Mouse (Mus musculus): Measurements from ENCODE around the gene Slc41a1. TPM values are rescaled to one million over a fixed set of nuclear protein-coding genes. Genes with fewer than 3 reads are reported as not detected.
A peak's percentile ranks its signal among the peaks of the same experiment; 100 is the strongest.

Slc41a1 gene
- polyA plus RNA-seq, 1 experiment from 2014 or later = 9.2 TPM

DNA sequence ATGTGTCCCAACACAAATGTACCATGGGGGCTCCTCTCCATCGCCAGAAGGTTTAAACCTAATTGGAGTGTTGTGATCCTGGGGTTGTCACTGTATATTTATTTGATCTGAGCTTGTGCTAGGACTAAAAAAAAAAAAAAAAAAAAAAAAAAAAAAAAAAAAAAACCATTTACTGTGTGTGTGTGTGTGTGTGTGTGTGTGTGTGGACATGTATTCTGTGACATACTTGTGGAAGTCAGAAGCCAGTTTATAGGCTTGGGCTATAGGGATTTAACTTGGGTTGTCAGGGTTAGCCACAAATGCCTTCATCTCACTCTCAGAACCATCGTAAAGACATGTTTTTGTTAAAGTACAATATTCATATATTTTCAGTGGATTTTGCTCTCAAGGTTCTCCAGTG lies 42.3 kb downstream of the Slc41a1 start:
- H3K9me3 ChIP-seq (replicated peaks; ENCODE audit: control insufficient read depth, low read length) = no peaks in the 10 kb centered on the region
- H3K27ac ChIP-seq (replicated peaks; ENCODE audit: low read depth, low read length) = no peak overlapping the region
- DNase-seq (ENCODE audit: low spot score) (no peak), ATAC-seq (replicated peaks; ENCODE audit: insufficient number of reproducible peaks, low FRiP score, low TSS enrichment, low read depth) (no peak)
- H3K36me3 ChIP-seq (replicated peaks; ENCODE audit: control insufficient read depth, insufficient read depth, low read depth, low read length) = no peaks in the 10 kb centered on the region
- WGBS = 74% methylated on average over 2 of the region's 2 CpGs
- H3K9ac ChIP-seq (replicated peaks; ENCODE audit: low read length) = no peak overlapping the region
- no peak overlapping the region for H3K4me2 ChIP-seq (ENCODE audit: low read depth, low read length)
- no peak overlapping the region for H3K4me3 ChIP-seq (ENCODE audit: low read depth, low read length)
- H3K27me3 ChIP-seq (ENCODE audit: control insufficient read depth, insufficient read depth, low read length) = peaks cover 2% of the 10 kb centered on the region; the same call in 1 of the 2 replicates
- H3K4me1 ChIP-seq (ENCODE audit: control insufficient read depth, insufficient read depth, low read length) = no peaks in the 10 kb centered on the region

DNA sequence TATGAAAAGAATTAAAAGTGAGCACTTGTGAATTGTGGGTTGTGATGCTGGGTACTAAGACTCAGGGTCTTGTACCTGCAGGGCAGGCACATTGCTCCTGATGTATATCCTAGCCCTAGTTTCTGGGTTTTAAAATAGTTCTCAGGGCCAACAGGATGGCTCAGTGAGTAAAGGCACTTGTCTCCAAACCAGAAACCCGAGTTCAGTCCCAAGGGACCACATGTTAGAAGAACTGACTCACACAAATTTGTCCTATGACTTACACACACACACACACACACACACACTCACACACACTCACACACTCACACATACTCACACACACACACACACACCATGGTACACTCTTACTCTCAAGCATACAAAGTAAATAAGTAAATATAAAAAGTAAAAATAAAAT lies 45.6 kb downstream of the Slc41a1 start:
- H3K9ac ChIP-seq (replicated peaks; ENCODE audit: low read length) = no peak overlapping the region
- no peak overlapping the region for H3K27ac ChIP-seq (replicated peaks; ENCODE audit: low read depth, low read length)
- H3K36me3 ChIP-seq (replicated peaks; ENCODE audit: control insufficient read depth, insufficient read depth, low read depth, low read length) = no peaks in the 10 kb centered on the region
- WGBS = 52% methylated on average over 1 of the region's 1 CpGs
- H3K4me3 ChIP-seq (ENCODE audit: low read depth, low read length) = no peak overlapping the region
- peaks cover 1% of the 10 kb centered on the region; the same call in 1 of the 2 replicates for H3K27me3 ChIP-seq (ENCODE audit: control insufficient read depth, insufficient read depth, low read length)
- ATAC-seq (replicated peaks; ENCODE audit: insufficient number of reproducible peaks, low FRiP score, low TSS enrichment, low read depth) (no peak), DNase-seq (ENCODE audit: low spot score) (no peak)
- H3K4me2 ChIP-seq (ENCODE audit: low read depth, low read length) = no peak overlapping the region
- no peaks in the 10 kb centered on the region for H3K4me1 ChIP-seq (ENCODE audit: control insufficient read depth, insufficient read depth, low read length)
- H3K9me3 ChIP-seq (replicated peaks; ENCODE audit: control insufficient read depth, low read length) = no peaks in the 10 kb centered on the region

DNA sequence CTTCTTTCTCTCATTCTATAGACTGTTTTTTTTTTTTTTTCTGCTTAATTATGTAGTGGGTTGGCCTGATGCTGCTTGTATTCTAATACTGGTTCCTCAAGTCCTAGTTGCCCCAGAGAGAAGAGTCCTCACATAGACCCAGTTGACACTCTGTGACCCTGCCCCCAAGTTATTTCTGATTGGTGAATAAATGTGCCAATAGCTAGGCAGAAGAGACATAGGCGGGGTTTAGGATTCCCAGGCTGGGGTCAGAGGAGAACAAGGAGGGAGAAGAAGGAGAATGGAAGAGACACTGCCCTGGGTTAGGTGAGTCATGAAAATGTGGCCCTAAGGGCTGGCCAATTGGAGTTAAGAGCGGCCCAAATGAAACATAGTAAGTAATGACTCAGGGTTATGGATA lies 52.5 kb downstream of the Slc41a1 start:
- no peak overlapping the region for H3K4me2 ChIP-seq (ENCODE audit: low read depth, low read length)
- no peaks in the 10 kb centered on the region for H3K27me3 ChIP-seq (ENCODE audit: control insufficient read depth, insufficient read depth, low read length)
- no peaks in the 10 kb centered on the region for H3K9me3 ChIP-seq (replicated peaks; ENCODE audit: control insufficient read depth, low read length)
- WGBS = 68% methylated on average over 2 of the region's 2 CpGs
- H3K4me1 ChIP-seq (ENCODE audit: control insufficient read depth, insufficient read depth, low read length) = no peaks in the 10 kb centered on the region
- H3K36me3 ChIP-seq (replicated peaks; ENCODE audit: control insufficient read depth, insufficient read depth, low read depth, low read length) = no peaks in the 10 kb centered on the region
- no peak overlapping the region for H3K27ac ChIP-seq (replicated peaks; ENCODE audit: low read depth, low read length)
- ATAC-seq (replicated peaks; ENCODE audit: insufficient number of reproducible peaks, low FRiP score, low TSS enrichment, low read depth) (no peak), DNase-seq (ENCODE audit: low spot score) (no peak)
- H3K9ac ChIP-seq (replicated peaks; ENCODE audit: low read length) = no peak overlapping the region
- no peak overlapping the region for H3K4me3 ChIP-seq (ENCODE audit: low read depth, low read length)

DNA sequence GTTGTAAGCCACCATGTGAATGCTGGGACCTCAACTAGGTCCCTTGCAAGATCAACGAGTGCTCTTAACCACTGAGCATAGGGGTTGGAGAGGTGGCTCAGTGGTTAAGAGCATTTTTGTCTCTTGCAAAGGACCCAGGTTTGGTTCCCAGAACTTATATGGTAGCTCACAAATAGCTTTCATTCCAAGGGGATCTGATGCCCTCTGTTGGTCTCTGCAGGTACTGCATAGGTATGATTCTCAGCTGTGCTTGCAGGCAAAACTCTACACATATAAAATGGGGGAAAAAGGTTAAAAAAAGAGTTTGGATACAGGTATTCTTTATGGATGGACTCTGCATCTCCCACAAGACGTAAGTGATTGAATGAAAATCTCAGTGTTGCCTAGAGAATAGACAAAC lies 55.5 kb downstream of the Slc41a1 start:
- DNase-seq (ENCODE audit: low spot score) = peak; percentile 52
- Histone ChIP-seq H3K9ac (replicated peaks; ENCODE audit: low read length) (no peak overlapping the region), H3K4me1 (ENCODE audit: control insufficient read depth, insufficient read depth, low read length) (no peaks in the 10 kb centered on the region), H3K36me3 (replicated peaks; ENCODE audit: control insufficient read depth, insufficient read depth, low read depth, low read length) (no peaks in the 10 kb centered on the region), H3K4me2 (ENCODE audit: low read depth, low read length) (no peak overlapping the region), H3K4me3 (ENCODE audit: low read depth, low read length) (no peak overlapping the region), H3K27me3 (ENCODE audit: control insufficient read depth, insufficient read depth, low read length) (no peaks in the 10 kb centered on the region), H3K9me3 (replicated peaks; ENCODE audit: control insufficient read depth, low read length) (no peaks in the 10 kb centered on the region), H3K27ac (replicated peaks; ENCODE audit: low read depth, low read length) (no peak overlapping the region)
- ATAC-seq (replicated peaks; ENCODE audit: insufficient number of reproducible peaks, low FRiP score, low TSS enrichment, low read depth) = no peak
- WGBS = 64% methylated on average over 2 of the region's 2 CpGs

DNA sequence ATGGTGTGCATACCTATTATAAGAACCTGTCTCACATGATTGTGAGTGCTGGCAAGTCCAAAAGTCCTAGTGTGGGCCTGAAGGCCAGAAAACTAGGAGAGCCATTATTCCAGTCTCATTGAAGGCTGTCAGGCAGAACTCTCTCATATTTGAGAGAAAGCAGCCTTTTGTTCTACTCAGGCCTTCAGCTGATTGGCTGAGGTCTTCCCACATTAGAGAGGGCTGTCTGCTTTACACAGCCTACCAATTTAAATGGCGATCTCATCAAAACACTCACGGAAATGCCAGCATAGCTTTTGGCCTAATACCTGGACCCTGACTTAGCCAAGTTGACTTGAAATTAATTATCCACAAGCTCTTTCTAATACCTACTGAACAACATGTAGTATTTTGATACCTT lies 58.9 kb downstream of the Slc41a1 start:
- no peak overlapping the region for H3K27ac ChIP-seq (replicated peaks; ENCODE audit: low read depth, low read length)
- no peaks in the 10 kb centered on the region for H3K4me1 ChIP-seq (ENCODE audit: control insufficient read depth, insufficient read depth, low read length)
- no peak overlapping the region for H3K4me2 ChIP-seq (ENCODE audit: low read depth, low read length)
- H3K27me3 ChIP-seq (ENCODE audit: control insufficient read depth, insufficient read depth, low read length) = no peaks in the 10 kb centered on the region
- H3K9me3 ChIP-seq (replicated peaks; ENCODE audit: control insufficient read depth, low read length) = no peaks in the 10 kb centered on the region
- H3K4me3 ChIP-seq (ENCODE audit: low read depth, low read length) = no peak overlapping the region
- H3K9ac ChIP-seq (replicated peaks; ENCODE audit: low read length) = no peak overlapping the region
- no peak for ATAC-seq (replicated peaks; ENCODE audit: insufficient number of reproducible peaks, low FRiP score, low TSS enrichment, low read depth)
- no peak for DNase-seq (ENCODE audit: low spot score)
- 66% methylated on average over 2 of the region's 2 CpGs for WGBS
- no peaks in the 10 kb centered on the region for H3K36me3 ChIP-seq (replicated peaks; ENCODE audit: control insufficient read depth, insufficient read depth, low read depth, low read length)

DNA sequence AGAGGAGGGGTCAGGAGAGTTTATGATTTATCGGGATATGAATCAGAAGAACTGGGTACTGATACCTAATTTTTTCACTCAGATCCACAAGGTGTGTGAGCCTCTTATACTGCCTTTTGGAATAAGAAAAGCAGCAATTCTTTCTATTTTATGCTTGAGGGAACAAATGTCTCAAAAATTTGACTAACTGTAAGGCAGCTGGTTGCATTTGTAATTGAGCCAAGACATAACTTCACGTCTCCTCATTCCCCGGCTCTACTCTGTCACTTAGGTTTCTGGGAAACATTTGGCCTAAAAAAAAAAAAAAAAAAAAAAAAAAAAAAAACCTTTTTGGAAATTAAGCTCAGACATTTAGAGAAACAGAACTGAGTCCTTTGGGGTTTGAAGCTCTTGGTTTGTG lies 59.3 kb downstream of the Slc41a1 start:
- Histone ChIP-seq H3K27ac (replicated peaks; ENCODE audit: low read depth, low read length) (no peak overlapping the region), H3K4me2 (ENCODE audit: low read depth, low read length) (no peak overlapping the region), H3K36me3 (replicated peaks; ENCODE audit: control insufficient read depth, insufficient read depth, low read depth, low read length) (no peaks in the 10 kb centered on the region), H3K27me3 (ENCODE audit: control insufficient read depth, insufficient read depth, low read length) (no peaks in the 10 kb centered on the region), H3K9ac (replicated peaks; ENCODE audit: low read length) (no peak overlapping the region), H3K4me3 (ENCODE audit: low read depth, low read length) (no peak overlapping the region), H3K9me3 (replicated peaks; ENCODE audit: control insufficient read depth, low read length) (no peaks in the 10 kb centered on the region), H3K4me1 (ENCODE audit: control insufficient read depth, insufficient read depth, low read length) (no peaks in the 10 kb centered on the region)
- DNase-seq (ENCODE audit: low spot score) (no peak), ATAC-seq (replicated peaks; ENCODE audit: insufficient number of reproducible peaks, low FRiP score, low TSS enrichment, low read depth) (no peak)
- 75% methylated on average over 3 of the region's 3 CpGs for WGBS

DNA sequence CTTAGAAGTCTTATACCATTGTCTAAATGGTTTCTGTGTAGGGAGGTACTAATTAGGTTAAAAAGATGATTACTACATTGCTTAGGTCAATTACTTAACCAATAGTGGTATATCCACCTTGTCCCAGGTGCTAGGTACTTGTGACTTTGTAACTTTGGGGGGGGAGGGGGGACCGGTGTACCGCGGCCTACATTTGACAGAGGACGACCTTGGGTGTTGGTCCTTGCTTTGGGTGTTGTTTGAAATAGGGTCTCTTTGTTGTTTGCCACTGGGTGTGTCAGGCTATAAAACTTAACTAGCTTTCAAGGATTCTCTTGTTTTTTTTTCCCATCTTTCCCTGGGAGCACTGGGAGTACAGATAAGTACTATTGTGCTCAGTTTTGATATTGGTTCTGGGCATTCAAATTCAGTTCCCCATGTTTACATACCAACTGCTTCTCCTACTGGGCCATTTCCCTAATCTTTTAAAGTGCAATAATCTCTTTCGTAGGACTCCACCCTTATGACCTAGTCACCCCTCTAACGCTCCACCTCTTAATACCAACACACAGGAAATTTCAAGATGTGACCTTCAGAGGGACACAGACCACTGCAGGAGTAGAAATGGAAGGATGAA lies 62.9 kb downstream of the Slc41a1 start:
- 73% methylated on average over 6 of the region's 6 CpGs for WGBS
- Histone ChIP-seq H3K36me3 (replicated peaks; ENCODE audit: control insufficient read depth, insufficient read depth, low read depth, low read length) (no peaks in the 10 kb centered on the region), H3K9me3 (replicated peaks; ENCODE audit: control insufficient read depth, low read length) (no peaks in the 10 kb centered on the region), H3K27me3 (ENCODE audit: control insufficient read depth, insufficient read depth, low read length) (no peaks in the 10 kb centered on the region), H3K9ac (replicated peaks; ENCODE audit: low read length) (no peak overlapping the region), H3K4me3 (ENCODE audit: low read depth, low read length) (no peak overlapping the region), H3K4me1 (ENCODE audit: control insufficient read depth, insufficient read depth, low read length) (no peaks in the 10 kb centered on the region), H3K4me2 (ENCODE audit: low read depth, low read length) (no peak overlapping the region), H3K27ac (replicated peaks; ENCODE audit: low read depth, low read length) (no peak overlapping the region)
- ATAC-seq (replicated peaks; ENCODE audit: insufficient number of reproducible peaks, low FRiP score, low TSS enrichment, low read depth) = no peak
- DNase-seq (ENCODE audit: low spot score) = no peak

DNA sequence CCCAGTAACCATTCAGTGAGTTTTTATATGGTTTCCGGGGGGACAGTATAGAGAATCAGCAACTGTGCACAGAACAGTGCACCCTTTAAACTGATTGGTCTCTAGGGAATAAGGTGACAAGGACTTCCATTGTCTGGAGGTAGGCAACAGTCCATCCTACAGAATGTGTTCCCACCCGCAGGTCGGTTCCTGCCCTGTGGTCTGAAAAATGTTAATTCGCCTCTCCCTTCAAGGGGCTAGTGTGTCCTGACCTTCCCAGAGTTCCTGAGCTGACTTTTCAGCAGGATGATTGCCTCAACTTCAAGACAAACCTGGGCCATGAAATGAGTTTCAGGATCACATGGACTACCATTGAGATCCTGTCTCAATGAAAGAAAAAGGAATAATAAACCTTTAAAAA lies 64.1 kb downstream of the Slc41a1 start:
- no peaks in the 10 kb centered on the region for H3K4me1 ChIP-seq (ENCODE audit: control insufficient read depth, insufficient read depth, low read length)
- 42% methylated on average over 4 of the region's 4 CpGs for WGBS
- no peaks in the 10 kb centered on the region for H3K36me3 ChIP-seq (replicated peaks; ENCODE audit: control insufficient read depth, insufficient read depth, low read depth, low read length)
- no peaks in the 10 kb centered on the region for H3K27me3 ChIP-seq (ENCODE audit: control insufficient read depth, insufficient read depth, low read length)
- H3K4me2 ChIP-seq (ENCODE audit: low read depth, low read length) = no peak overlapping the region
- H3K4me3 ChIP-seq (ENCODE audit: low read depth, low read length) = no peak overlapping the region
- no peak overlapping the region for H3K9ac ChIP-seq (replicated peaks; ENCODE audit: low read length)
- no peak for ATAC-seq (replicated peaks; ENCODE audit: insufficient number of reproducible peaks, low FRiP score, low TSS enrichment, low read depth)
- DNase-seq (ENCODE audit: low spot score) = no peak
- H3K9me3 ChIP-seq (replicated peaks; ENCODE audit: control insufficient read depth, low read length) = no peaks in the 10 kb centered on the region
- no peak overlapping the region for H3K27ac ChIP-seq (replicated peaks; ENCODE audit: low read depth, low read length)
